Mouse (Mus musculus) E14TG2a.4 (cell line): ENCODE data around the gene Sytl3.

Experiments
- CTCF ChIP-seq: conservative IDR thresholded peaks from 2 replicates; pipeline ENCODE4 v1.5.1; 2014; ENCODE audit warnings: low read length
- POU5F1 ChIP-seq: IDR thresholded peaks from 2 replicates; pipeline ENCODE4 v1.6.1; 2014; ENCODE audit warnings: low read length, borderline replicate concordance

GRCm38 (mm10) chr17:6782611-6783005, 123.7 kb downstream of the Sytl3 start, which contains the start of gene Ezr:
- TF ChIP-seq CTCF (no peak), POU5F1 (no peak)
